Mouse (Mus musculus): Measurements from ENCODE around the gene Klrg2. TPM values are rescaled to one million over a fixed set of nuclear protein-coding genes. Genes with fewer than 3 reads are reported as not detected.
A peak's percentile ranks its signal among the peaks of the same experiment; 100 is the strongest.

Klrg2 gene
- total RNA-seq, 2 experiments from 2014 or later: 0.29 to 0.37 TPM

- peak in 1 of 2 experiments; percentile 1 for DNase-seq (ENCODE audit: low spot score in 2 of 2)
Observed at GRCm38 (mm10) chr6:38632826-38633225, 4.2 kb downstream of the Klrg2 start.

GRCm38 (mm10) chr6:38629556-38629955, 7.5 kb downstream of the Klrg2 start:
- peak; percentile 4 to 5 for DNase-seq (ENCODE audit: low spot score in 2 of 2)

GRCm38 (mm10) chr6:38627486-38627885, 9.6 kb downstream of the Klrg2 start:
- DNase-seq (ENCODE audit: low spot score in 2 of 2): no peak

GRCm38 (mm10) chr6:38627081-38627480, 10.0 kb downstream of the Klrg2 start:
- no peak for DNase-seq (ENCODE audit: low spot score in 2 of 2)

GRCm38 (mm10) chr6:38626086-38626485, 11.0 kb downstream of the Klrg2 start:
- no peak for DNase-seq (ENCODE audit: low spot score in 2 of 2)

- DNase-seq (ENCODE audit: low spot score in 2 of 2): no peak
Observed at GRCm38 (mm10) chr6:38624439-38624838, 12.6 kb downstream of the Klrg2 start.

- DNase-seq (ENCODE audit: low spot score in 2 of 2): no peak
Observed at GRCm38 (mm10) chr6:38623457-38623856, 13.6 kb downstream of the Klrg2 start.

- DNase-seq (ENCODE audit: low spot score in 2 of 2): no peak
Observed at GRCm38 (mm10) chr6:38622406-38622805, 14.6 kb downstream of the Klrg2 start.

GRCm38 (mm10) chr6:38609892-38610291, 27.1 kb downstream of the Klrg2 start:
- no peak for DNase-seq (ENCODE audit: low spot score in 2 of 2)

- DNase-seq (ENCODE audit: low spot score in 2 of 2): no peak
Observed at GRCm38 (mm10) chr6:38597481-38597880, 39.6 kb downstream of the Klrg2 start.

GRCm38 (mm10) chr6:38581711-38582110, 55.3 kb downstream of the Klrg2 start:
- DNase-seq (ENCODE audit: low spot score in 2 of 2): no peak

- no peak for DNase-seq (ENCODE audit: low spot score in 2 of 2)
Observed at GRCm38 (mm10) chr6:38580112-38580857, 56.8 kb downstream of the Klrg2 start.

- no peak for DNase-seq (ENCODE audit: low spot score in 2 of 2)
Observed at GRCm38 (mm10) chr6:38576096-38576495, 60.9 kb downstream of the Klrg2 start.

Other genes with a start within 250 kb of the Klrg2 start
- 10 to 100 TPM; 29.2 to 36.9 TPM for gene Ubn2, start 203.3 kb downstream of the Klrg2 start, total RNA-seq (2021)
- 10 to 100 TPM; 72.4 to 77.7 TPM for gene Fmc1, start 103.7 kb downstream of the Klrg2 start, total RNA-seq (2021)
- 100 to 1,000 TPM; 138 to 156 TPM for gene Luc7l2, start 85.9 kb downstream of the Klrg2 start, total RNA-seq (2021)
- gene Clec2l, start 25.8 kb upstream of the Klrg2 start, total RNA-seq (2021): 1 to 10 TPM; 1.3 to 1.7 TPM
- gene Tbxas1, start 238.2 kb upstream of the Klrg2 start, total RNA-seq (2021): 1 to 10 TPM; 2.4 to 3.3 TPM
- 10 to 100 TPM; 37.0 to 37.7 TPM for gene Hipk2, start 238.9 kb upstream of the Klrg2 start, total RNA-seq (2021)